8 mouse cellular contexts compared by ENCODE assay signal in genomic region chr2:145785758-145786617, GRCm38 (mm10).
DNase-seq lines count a peak whose midpoint lies in the region; ATAC-seq lines count a peak whose summit lies in the region.

No protein-coding gene starts in this region.

- no peaks in the 10 kb centered on the region for H3K27me3 ChIP-seq in hindbrain, embryonic 15.5 days
- H3K27me3 ChIP-seq in limb, embryonic 10.5 days (ENCODE audit: low read depth, poor library complexity, severe bottlenecking) = no peaks in the 10 kb centered on the region
- H3K27me3 ChIP-seq in midbrain, embryonic 10.5 days (ENCODE audit: low read depth, poor library complexity, severe bottlenecking) = peaks cover 17% of the 10 kb centered on the region
- H3K27me3 ChIP-seq in stomach, embryonic 15.5 days (replicated peaks) = no peaks in the 10 kb centered on the region

- H3K36me3 ChIP-seq in hindbrain, embryonic 15.5 days = no peaks in the 10 kb centered on the region
- H3K36me3 ChIP-seq in limb, embryonic 10.5 days = no peaks in the 10 kb centered on the region
- H3K36me3 ChIP-seq in midbrain, embryonic 10.5 days = no peaks in the 10 kb centered on the region
- H3K36me3 ChIP-seq in stomach, embryonic 15.5 days = no peaks in the 10 kb centered on the region

- DNase-seq in NIH3T3 (ENCODE audit: low read depth) = peak; percentile 60
- peak; percentile 21 to 36 for DNase-seq in cerebellum, postnatal 14 days
- DNase-seq in gastrocnemius, postnatal 10 days = peak; percentile 46
- peak; percentile 73 for DNase-seq in limb, embryonic 10.5 days (ENCODE audit: low spot score)
- peak; percentile 64 for DNase-seq in midbrain, embryonic 10.5 days (ENCODE audit: low spot score)
- DNase-seq in thymus, postnatal 14 days = no peak

- peaks cover 28% of the 10 kb centered on the region for H3K4me1 ChIP-seq in hindbrain, embryonic 15.5 days (replicated peaks)
- peaks cover 40% of the 10 kb centered on the region for H3K4me1 ChIP-seq in limb, embryonic 10.5 days
- H3K4me1 ChIP-seq in midbrain, embryonic 10.5 days = peaks cover 29% of the 10 kb centered on the region
- peaks cover 31% of the 10 kb centered on the region for H3K4me1 ChIP-seq in stomach, embryonic 15.5 days

- peak overlapping the region; percentile 55 for H3K4me2 ChIP-seq in hindbrain, embryonic 15.5 days
- H3K4me2 ChIP-seq in stomach, embryonic 15.5 days = peak overlapping the region; percentile 60

- peak overlapping the region; percentile 27; the same call in 1 of the 2 replicates for H3K27ac ChIP-seq in hindbrain, embryonic 15.5 days (replicated peaks)
- peak overlapping the region; percentile 87 for H3K27ac ChIP-seq in limb, embryonic 10.5 days
- peak overlapping the region; percentile 73 for H3K27ac ChIP-seq in midbrain, embryonic 10.5 days (replicated peaks)
- peak overlapping the region; percentile 81 for H3K27ac ChIP-seq in stomach, embryonic 15.5 days

- peak overlapping the region; percentile 30; the same call in 1 of the 2 replicates for H3K9ac ChIP-seq in hindbrain, embryonic 15.5 days
- no peak overlapping the region for H3K9ac ChIP-seq in stomach, embryonic 15.5 days

- peak overlapping the region; percentile 25 for H3K4me3 ChIP-seq in hindbrain, embryonic 15.5 days
- peak overlapping the region; percentile 53 for H3K4me3 ChIP-seq in limb, embryonic 10.5 days
- peak overlapping the region; percentile 48 for H3K4me3 ChIP-seq in midbrain, embryonic 10.5 days
- peak overlapping the region; percentile 36 for H3K4me3 ChIP-seq in stomach, embryonic 15.5 days (replicated peaks)

- H3K9me3 ChIP-seq in hindbrain, embryonic 15.5 days = no peaks in the 10 kb centered on the region
- no peaks in the 10 kb centered on the region for H3K9me3 ChIP-seq in limb, embryonic 10.5 days (replicated peaks)
- H3K9me3 ChIP-seq in midbrain, embryonic 10.5 days (replicated peaks) = no peaks in the 10 kb centered on the region
- no peaks in the 10 kb centered on the region for H3K9me3 ChIP-seq in stomach, embryonic 15.5 days

- 0% methylated on average over 18 of the region's 18 CpGs for WGBS in hindbrain, embryonic 15.5 days
- WGBS in limb, embryonic 10.5 days = 1% methylated on average over 18 of the region's 18 CpGs
- WGBS in midbrain, embryonic 10.5 days = under 1% methylated on average over 18 of the region's 18 CpGs
- 4% methylated on average over 18 of the region's 18 CpGs for WGBS in stomach, embryonic 15.5 days

- peak; percentile 72 for ATAC-seq in hindbrain, embryonic 15.5 days (ENCODE audit: low FRiP score, low read depth)
- ATAC-seq in stomach, embryonic 15.5 days (ENCODE audit: insufficient read depth, low FRiP score, low read depth) = no peak

Comparison
In these comparisons a context has a peak if more than half of its experiments do, and no peak if none do; other contexts are left out.
1. H3K27ac ChIP-seq: peak in every context shown above with its lines; median percentile 87 in limb, embryonic 10.5 days; 81 in stomach, embryonic 15.5 days; 73 in midbrain, embryonic 10.5 days; 27 in hindbrain, embryonic 15.5 days.